Comparison of ENCODE assay signal across 8 mouse cellular contexts in genomic region chr5:111228302-111229040, GRCm38 (mm10).
A peak's percentile ranks its signal among the peaks of the same experiment; 100 is the strongest.
DNase-seq lines count a peak whose midpoint lies in the region; ATAC-seq lines count a peak whose summit lies in the region.

No protein-coding gene starts in this region.

- H3K27me3 ChIP-seq in heart, embryonic 14.5 days (ENCODE audit: control insufficient read depth, insufficient read depth, low read length) = no peaks in the 10 kb centered on the region

- H3K4me3 ChIP-seq in heart, embryonic 14.5 days (ENCODE audit: control insufficient read depth in 1 of 2, insufficient read depth in 1 of 2, low read depth in 1 of 2, low read length in 2 of 2) = no peak overlapping the region

- peaks cover 35% of the 10 kb centered on the region for H3K36me3 ChIP-seq in heart, embryonic 14.5 days (ENCODE audit: control insufficient read depth, insufficient read depth, low read length)

- peaks cover 56 to 58% of the 10 kb centered on the region in 2 experiments for H3K4me1 ChIP-seq in heart, embryonic 14.5 days (ENCODE audit: control insufficient read depth in 2 of 2, insufficient read depth in 2 of 2, low read length in 2 of 2)

- H3K9ac ChIP-seq in heart, embryonic 14.5 days (ENCODE audit: low read length) = peak overlapping the region; percentile 43; the same call in 1 of the 2 replicates

- 9% methylated on average over 14 of the region's 14 CpGs for WGBS in heart, embryonic 14.5 days

- peak; percentile 69 for ATAC-seq in heart, embryonic 14.5 days (ENCODE audit: insufficient number of reproducible peaks, insufficient read depth, low FRiP score, low read depth)

- peak overlapping the region; percentile 83 to 87 for H3K27ac ChIP-seq in heart, embryonic 14.5 days (replicated peaks in 1 of 2; ENCODE audit: control insufficient read depth in 1 of 2, insufficient read depth in 1 of 2, low read depth in 2 of 2, low read length in 2 of 2)

- DNase-seq in ZHBTc4 (ENCODE audit: low read depth, low spot score) = peak; percentile 34
- DNase-seq in embryo, embryonic 10.5 days (ENCODE audit: low spot score) = peak; percentile 63
- DNase-seq in kidney, postnatal 10 days = peak; percentile 77
- peak; percentile 76 for DNase-seq in lung, postnatal 36 days
- peak; percentile 18 for DNase-seq in urinary bladder, postnatal 25 days (ENCODE audit: low spot score)
- DNase-seq in thymus, postnatal 4 days = no peak
- no peak for DNase-seq in thymus, postnatal 36 days

- H3K4me2 ChIP-seq in heart, embryonic 14.5 days (ENCODE audit: low read length) = peak overlapping the region; percentile 39

- no peaks in the 10 kb centered on the region for H3K9me3 ChIP-seq in heart, embryonic 14.5 days (ENCODE audit: control insufficient read depth, low read length)

Comparison
In these comparisons a context has a peak if more than half of its experiments do, and no peak if none do; other contexts are left out.
1. DNase-seq: peak in ZHBTc4 (single experiment), embryo, embryonic 10.5 days (single experiment), kidney, postnatal 10 days (single experiment), lung, postnatal 36 days (single experiment) and urinary bladder, postnatal 25 days (single experiment); none in thymus, postnatal 4 days (single experiment) and thymus, postnatal 36 days (0 of 2).